Mouse (Mus musculus): Measurements from ENCODE around the gene 1700056E22Rik. TPM values are rescaled to one million over a fixed set of nuclear protein-coding genes. Genes with fewer than 3 reads are reported as not detected.

1700056E22Rik gene
- total and polyA plus RNA-seq, 3 experiments: 0.35 to 1.1 TPM; not detected in 1

DNA sequence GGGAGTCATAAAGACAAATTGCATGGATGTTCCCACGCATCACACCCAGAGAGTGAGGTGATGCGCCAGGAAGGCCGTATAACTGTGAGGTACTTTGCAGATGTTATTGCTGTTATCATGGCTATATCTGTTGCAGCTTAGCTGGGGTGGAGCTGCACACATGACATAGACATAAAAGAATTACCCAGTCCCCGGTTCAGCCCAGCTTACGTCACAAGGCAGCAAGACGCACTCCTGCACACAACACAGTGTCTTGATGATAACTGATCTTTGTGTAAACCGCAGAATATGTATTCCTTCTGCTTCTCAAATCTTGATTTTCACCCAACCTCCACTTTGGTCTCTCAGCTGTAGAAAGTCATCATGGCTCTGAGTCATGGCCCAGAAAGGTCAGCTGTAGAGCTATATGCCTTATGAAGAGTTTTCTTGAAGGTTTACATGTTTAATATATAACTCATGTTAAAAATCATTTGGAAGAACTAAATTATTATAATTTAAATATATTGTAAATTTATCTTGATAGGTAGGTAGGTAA, 46.3 kb downstream of the 1700056E22Rik start:
- Histone ChIP-seq H3K27ac (ENCODE audit: control insufficient read depth, low read depth, low read length) (no peak overlapping the region), H3K9me3 (replicated peaks; ENCODE audit: insufficient read depth, low read length) (no peaks in the 10 kb centered on the region), H3K79me2 (ENCODE audit: control insufficient read depth, insufficient read depth, low read length, poor library complexity) (no peaks in the 10 kb centered on the region), H3K4me1 (ENCODE audit: control insufficient read depth in 1 of 2, insufficient read depth in 2 of 2, low read length in 2 of 2) (no peaks in the 10 kb centered on the region), H3K4me3 (ENCODE audit: control insufficient read depth in 1 of 2, insufficient read depth in 1 of 2, low read depth in 2 of 2, low read length in 2 of 2) (no peak overlapping the region), H3K27me3 (ENCODE audit: control insufficient read depth in 1 of 2, insufficient read depth in 2 of 2, low read length in 2 of 2) (no peaks in the 10 kb centered on the region), H3K9ac (ENCODE audit: control insufficient read depth, low read depth, low read length, poor library complexity, severe bottlenecking) (no peak overlapping the region), H3K36me3 (ENCODE audit: control insufficient read depth in 1 of 2, insufficient read depth in 2 of 2, low read length in 2 of 2) (no peaks in the 10 kb centered on the region)
- DNase-seq (ENCODE audit: low read depth, low spot score): no peak
- TF ChIP-seq GATA1 (IDR thresholded peaks at IDR 0.05; ENCODE audit: low read depth, low read length) (no peak), CHD2 (IDR thresholded peaks at IDR 0.05; ENCODE audit: low read length) (no peak)

Other genes starting within 250 kb of the 1700056E22Rik start
- gene Dusp10, start 21.0 kb downstream of the 1700056E22Rik start, total RNA-seq (2012; rRNA removed): 1.4 TPM in 2 replicates
- gene Dusp10, start 21.0 kb downstream of the 1700056E22Rik start, polyA plus RNA-seq (2012; ENCODE audit: insufficient read depth in 1 of 2, insufficient read length in 2 of 2, low read depth in 1 of 2, low replicate concordance in 2 of 2, missing spikeins in 1 of 2): 1 to 10 TPM in 1 of 2 experiments, not detected in 1; 2.3 TPM